Mouse (Mus musculus) ES-Bruce4 (cell line): ENCODE data around the gene Ccdc159.

Experiments used
- EP300 ChIP-seq: IDR thresholded peaks from 2 replicates; pipeline ENCODE4 v1.6.1; 2011; ENCODE audit warnings: low read depth, low read length; ENCODE audit not compliant: insufficient read depth
- POLR2A ChIP-seq: IDR thresholded peaks from one replicate; pipeline ENCODE4 v1.8.1; 2011; ENCODE audit warnings: low read length; ENCODE audit not compliant: insufficient read depth

DNA sequence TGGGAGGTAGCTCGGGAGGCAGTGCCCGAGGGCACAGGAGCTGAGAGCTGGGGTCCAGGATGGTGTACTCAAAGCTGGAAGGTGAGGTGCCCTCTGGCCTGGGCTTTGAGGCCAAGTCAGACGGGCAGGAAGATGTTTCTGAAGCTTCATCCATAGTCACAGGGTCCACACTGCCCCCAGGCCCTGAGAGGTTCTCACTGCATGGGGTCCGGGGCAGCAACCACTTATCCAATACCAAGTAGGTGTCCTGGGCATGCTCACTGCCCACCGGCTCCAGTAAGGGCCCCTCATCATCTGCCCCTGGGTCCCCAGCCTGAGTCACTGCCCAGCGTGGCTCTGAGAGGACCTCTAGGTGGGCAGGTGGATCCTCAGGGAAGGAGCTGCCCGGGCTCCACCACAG lies 32.0 kb downstream of the Ccdc159 start:
- no peak for TF ChIP-seq POLR2A
- TF ChIP-seq EP300, result no peak
